25 mouse cellular contexts compared by ENCODE assay signal in the genomic region with DNA sequence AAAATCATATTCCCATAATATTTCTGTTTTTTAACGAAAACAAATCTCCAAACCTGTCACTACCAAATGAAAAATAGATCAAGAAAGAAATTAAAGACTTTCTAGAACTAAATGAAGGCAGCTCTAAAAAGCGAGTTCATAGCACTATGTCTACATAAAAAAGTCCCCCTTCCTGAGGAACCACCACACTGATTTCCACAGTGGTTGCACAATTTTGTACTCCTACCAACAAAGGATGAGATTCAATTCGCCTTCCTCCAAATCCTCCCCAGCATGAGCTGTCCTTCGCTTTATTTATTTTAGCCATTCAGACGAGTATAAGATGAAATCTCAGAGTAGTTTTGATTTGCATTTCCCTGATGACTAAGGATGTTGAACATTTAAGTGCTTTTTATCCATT. TPM values are rescaled to one million over a fixed set of nuclear protein-coding genes. Genes with fewer than 3 reads are reported as not detected.
A peak's percentile ranks its signal among the peaks of the same experiment; 100 is the strongest.
DNase-seq lines count a peak whose midpoint lies in the region; TF ChIP-seq lines count a peak whose summit lies in the region.
"Had no signal": no experiment of that assay in that cellular context is flagged by ENCODE, and none has a peak within 500 bp of the region (broad histone marks: within the 10 kb centered on the region; RNA-seq: fewer than 3 reads in every experiment).

No protein-coding gene starts in this region.

- H3K36me3 ChIP-seq in C2C12 (ENCODE audit: control insufficient read depth, insufficient read depth) (no peaks in the 10 kb centered on the region), myocyte (ENCODE audit: control insufficient read depth, insufficient read depth) (no peaks in the 10 kb centered on the region)
- H3K36me3 ChIP-seq in embryonic facial prominence, embryonic 10.5 days (replicated peaks) = peaks cover 5% of the 10 kb centered on the region; the same call in 1 of the 2 replicates
- H3K36me3 ChIP-seq: embryonic facial prominence, embryonic 13.5 days; embryonic facial prominence, embryonic 15.5 days; forebrain, embryonic 15.5 days had no signal

- TF ChIP-seq POLR2A in bone marrow macrophage, adult 2 months (IDR thresholded peaks at IDR 0.05; ENCODE audit: borderline replicate concordance, low read depth, low read length) = no peak
- TF ChIP-seq POLR2A in myocyte (IDR thresholded peaks at IDR 0.05; ENCODE audit: insufficient read length, low read depth) = no peak

- H3K27ac ChIP-seq in bone marrow macrophage, adult 2 months (ENCODE audit: insufficient read depth, low read depth, low read length) = peak overlapping the region; percentile 21; the same call in 1 of the 2 replicates
- H3K27ac ChIP-seq in embryonic facial prominence, embryonic 10.5 days (replicated peaks) = no peak overlapping the region
- H3K27ac ChIP-seq: embryonic facial prominence, embryonic 13.5 days; embryonic facial prominence, embryonic 15.5 days; forebrain, embryonic 13.5 days; forebrain, embryonic 15.5 days had no signal

- peaks cover 50% of the 10 kb centered on the region for H3K79me3 ChIP-seq in C2C12 (ENCODE audit: low read depth)

- peaks cover 10% of the 10 kb centered on the region for H3K4me1 ChIP-seq in bone marrow macrophage, adult 2 months (ENCODE audit: control insufficient read depth, insufficient read depth, low read length)
- peaks cover 29% of the 10 kb centered on the region for H3K4me1 ChIP-seq in embryonic facial prominence, embryonic 10.5 days

- no peak for DNase-seq in embryonic facial prominence, embryonic 10.5 days (ENCODE audit: low spot score)
- no peak for DNase-seq in lung, postnatal 14 days
- no peak for DNase-seq in layer of hippocampus, adult 18-20 months (ENCODE audit: low spot score in 2 of 2)
- DNase-seq: adrenal gland, adult 2 months; adrenal gland, postnatal 10 days; adrenal gland, postnatal 25 days; B cell, adult 2 months; cerebellum, adult 11-12 months; cerebellum, adult 2 months; cerebellum, adult 9-10 months; cerebellum, postnatal 10 days; cerebellum, postnatal 25 days; forebrain, postnatal 0 days had no signal

- H3K27me3 ChIP-seq in C2C12 (ENCODE audit: control insufficient read depth, insufficient read depth, insufficient read length) (no peaks in the 10 kb centered on the region), myocyte (ENCODE audit: control insufficient read depth, insufficient read depth, insufficient read length) (no peaks in the 10 kb centered on the region)
- H3K27me3 ChIP-seq in embryonic facial prominence, embryonic 10.5 days (replicated peaks; ENCODE audit: low read depth, poor library complexity, severe bottlenecking) = no peaks in the 10 kb centered on the region
- H3K27me3 ChIP-seq: embryonic facial prominence, embryonic 13.5 days; embryonic facial prominence, embryonic 15.5 days; forebrain, embryonic 15.5 days; Patski had no signal

- peaks cover 92% of the 10 kb centered on the region for H3K79me2 ChIP-seq in C2C12 (ENCODE audit: control insufficient read depth, insufficient read depth)
- H3K79me2 ChIP-seq in myocyte (ENCODE audit: control insufficient read depth, insufficient read depth) = peaks cover 99% of the 10 kb centered on the region

- no peak overlapping the region for H3ac ChIP-seq in C2C12 (ENCODE audit: control insufficient read depth, insufficient read length, low read depth)
- H3ac ChIP-seq in myocyte (ENCODE audit: control insufficient read depth, insufficient read length) = no peak overlapping the region

- H3K9me3 ChIP-seq in embryonic facial prominence, embryonic 10.5 days = no peaks in the 10 kb centered on the region
- H3K9me3 ChIP-seq: embryonic facial prominence, embryonic 13.5 days; embryonic facial prominence, embryonic 15.5 days; forebrain, embryonic 13.5 days; forebrain, embryonic 15.5 days had no signal

- H3K4me2 ChIP-seq in myocyte (ENCODE audit: low read depth) = peak overlapping the region; percentile 5
- H3K4me2 ChIP-seq: embryonic facial prominence, embryonic 13.5 days; embryonic facial prominence, embryonic 15.5 days; forebrain, embryonic 13.5 days; forebrain, embryonic 15.5 days had no signal

- no peak overlapping the region for H3K4me3 ChIP-seq in C2C12 (ENCODE audit: insufficient read depth, poor library complexity, severe bottlenecking)
- no peak overlapping the region for H3K4me3 ChIP-seq in bone marrow macrophage, adult 2 months (ENCODE audit: insufficient read depth, low read length)
- H3K4me3 ChIP-seq in myocyte = no peak overlapping the region
- H3K4me3 ChIP-seq in embryonic facial prominence, embryonic 10.5 days = no peak overlapping the region
- H3K4me3 ChIP-seq: embryonic facial prominence, embryonic 13.5 days; embryonic facial prominence, embryonic 15.5 days; forebrain, embryonic 13.5 days; forebrain, embryonic 15.5 days had no signal

- TF ChIP-seq CTCF in C2C12 (IDR thresholded peaks at IDR 0.05; ENCODE audit: control insufficient read depth, insufficient read depth, insufficient read length) = no peak
- no peak for TF ChIP-seq CTCF in bone marrow macrophage, adult 2 months (IDR thresholded peaks at IDR 0.05; ENCODE audit: low read depth, low read length)

- 87% methylated on average over 5 of the region's 5 CpGs for WGBS in embryonic facial prominence, embryonic 10.5 days

TF ChIP-seq in C2C12, 6 proteins besides CTCF, POLR2A, EP300 and RAD21:
- TF ChIP-seq MYOD1 (IDR thresholded peaks at IDR 0.05; ENCODE audit: control insufficient read depth, insufficient read length, low read depth) = no peak
- peak; percentile 80 for TF ChIP-seq CEBPB (IDR thresholded peaks at IDR 0.05; ENCODE audit: low read depth)

TF ChIP-seq in myocyte, 11 proteins besides CTCF, POLR2A, EP300 and RAD21:
- TF ChIP-seq E2F4 (IDR thresholded peaks at IDR 0.05; ENCODE audit: insufficient read depth) (no peak), MYOD1 (IDR thresholded peaks at IDR 0.05; ENCODE audit: control insufficient read depth in 1 of 3, insufficient read length in 2 of 3, low read depth in 2 of 3) (no peak), SRF (IDR thresholded peaks at IDR 0.05; ENCODE audit: control insufficient read depth, insufficient read length, low read depth) (no peak), MYOG (IDR thresholded peaks at IDR 0.05; ENCODE audit: control insufficient read depth in 1 of 3, insufficient read depth in 1 of 3, insufficient read length in 2 of 3, low read depth in 2 of 3) (no peak), TCF3 (IDR thresholded peaks at IDR 0.05; ENCODE audit: insufficient read length, low read depth) (no peak), CEBPB (IDR thresholded peaks at IDR 0.05; ENCODE audit: insufficient read depth, poor library complexity, severe bottlenecking) (peak; percentile 73; the same call in 1 of the 2 replicates), MAX (IDR thresholded peaks at IDR 0.05; ENCODE audit: low read depth) (no peak)

RNA-seq across cellular contexts. Expression of a gene that starts 36.7 kb away (rescaled TPM):
- 28.6 TPM for polyA plus RNA-seq in C2C12 (2012; fragmentation: generic; extraction: Trizol)
- polyA plus RNA-seq in bone marrow macrophage, adult 2 months (2012; ENCODE audit: insufficient read depth, insufficient read length, missing spikeins) = 1.0 and 1.2 TPM in 2 replicates
- polyA plus RNA-seq in myocyte (2012; fragmentation: generic; extraction: Trizol) = 34.1 TPM
- polyA plus RNA-seq in embryonic facial prominence, embryonic 10.5 days (2016; fragmentation: Nextera tagmentation; extraction: Ambion mirVana) = 41.7 and 46.4 TPM in 2 replicates
- total RNA-seq in layer of hippocampus, adult 18-20 months (2021) = 10 to 100 TPM; 43.5 to 47.8 TPM

RNA-seq across cellular contexts. Expression of a gene that starts 36.8 kb away (rescaled TPM):
- polyA plus RNA-seq in C2C12 (2012; fragmentation: generic; extraction: Trizol) (7.0 TPM), myocyte (2012; fragmentation: generic; extraction: Trizol) (17.8 TPM)
- polyA plus RNA-seq in bone marrow macrophage, adult 2 months (2012; ENCODE audit: insufficient read depth, insufficient read length, missing spikeins) = 27.8 and 29.0 TPM in 2 replicates
- 24.4 and 24.8 TPM in 2 replicates for polyA plus RNA-seq in embryonic facial prominence, embryonic 10.5 days (2016; fragmentation: Nextera tagmentation; extraction: Ambion mirVana)
- total RNA-seq in layer of hippocampus, adult 18-20 months (2021) = 1 to 10 TPM; 5.1 to 6.5 TPM

RNA-seq across cellular contexts. Expression of a gene that starts 57.0 kb away (rescaled TPM):
- polyA plus RNA-seq in C2C12 (2012; fragmentation: generic; extraction: Trizol) (0.35 TPM), myocyte (2012; fragmentation: generic; extraction: Trizol) (33.3 TPM)
- polyA plus RNA-seq in bone marrow macrophage, adult 2 months (2012; ENCODE audit: insufficient read depth, insufficient read length, missing spikeins) = not detected in 2 replicates
- 0.17 TPM in 1 of 2 replicates, not detected in the other for polyA plus RNA-seq in embryonic facial prominence, embryonic 10.5 days (2016; fragmentation: Nextera tagmentation; extraction: Ambion mirVana)
- total RNA-seq in layer of hippocampus, adult 18-20 months (2021) = under 1 TPM; 0.15 to 0.20 TPM
- total RNA-seq: adrenal gland, adult 2 months; adrenal gland, postnatal 10 days; adrenal gland, postnatal 25 days; adrenal gland, postnatal 4 days; MEL had no signal
- polyA plus RNA-seq: adrenal gland, adult 2 months; embryonic facial prominence, embryonic 11.5 days; forebrain, embryonic 11.5 days had no signal

Comparison
In these comparisons a context has a peak if more than half of its experiments do, and no peak if none do; other contexts are left out.
1. RNA of a gene that starts 36.7 kb away (polyA plus RNA-seq): 41.7 to 46.4 TPM in embryonic facial prominence, embryonic 10.5 days, 34.1 TPM in myocyte (single experiment) and 28.6 TPM in C2C12 (single experiment); 1.0 to 1.2 TPM in bone marrow macrophage, adult 2 months; every median in the first group is over 10 times any median in the second.
2. RNA of a gene that starts 57.0 kb away (polyA plus RNA-seq): 33.3 TPM in myocyte (single experiment); 0.35 TPM in C2C12 (single experiment), 0.17 TPM in embryonic facial prominence, embryonic 10.5 days and not detected in bone marrow macrophage, adult 2 months; every median in the first group is over 10 times any median in the second.